Mouse (Mus musculus) MEL (cell line): Measurements from ENCODE around the gene Bco1. TPM values are rescaled to one million over a fixed set of nuclear protein-coding genes. Genes with fewer than 3 reads are reported as not detected.

ENCODE experiments used
- DNase-seq: peaks from one replicate; pipeline ENCODE4 v3.0.0; 2011; ENCODE audit warnings: low read depth, low spot score
- H3K27ac ChIP-seq: 2 replicates; pipeline ENCODE4 v1.5.1; 2012; ENCODE audit warnings: low read depth, mild to moderate bottlenecking, control low read depth, low read length, moderate library complexity; ENCODE audit not compliant: control insufficient read depth
- H3K27me3 ChIP-seq, 2 experiments: fragments of 150-350 bp in 1 of 2; sonication (generic) in 1 of 2; 2 replicates each; pipeline ENCODE4 v1.6.1; 2012; ENCODE audit warnings: low read length in 2 of 2, mild to moderate bottlenecking in 2 of 2, improper control_type of control experiment in 1 of 2, moderate library complexity in 1 of 2; ENCODE audit not compliant: insufficient read depth in 2 of 2, control insufficient read depth in 1 of 2
- H3K36me3 ChIP-seq, 2 experiments: 2 replicates each; pipeline ENCODE4 v1.6.1; 2012 to 2014; ENCODE audit warnings: low read length in 2 of 2, improper control_type of control experiment in 1 of 2, inconsistent platforms in 1 of 2, mild to moderate bottlenecking in 1 of 2; ENCODE audit not compliant: insufficient read depth in 2 of 2, control insufficient read depth in 1 of 2
- H3K4me1 ChIP-seq, 2 experiments: fragments of 150-350 bp in 1 of 2; sonication (generic) in 1 of 2; 2 replicates each; pipeline ENCODE4 v1.6.1; 2012; ENCODE audit warnings: low read length in 2 of 2, improper control_type of control experiment in 1 of 2, mild to moderate bottlenecking in 1 of 2; ENCODE audit not compliant: insufficient read depth in 2 of 2, control insufficient read depth in 1 of 2
- H3K4me3 ChIP-seq, 2 experiments: fragments of 150-350 bp in 1 of 2; sonication (generic) in 1 of 2; 2 replicates each; pipeline ENCODE4 v1.5.1; 2012; ENCODE audit warnings: low read depth in 2 of 2, low read length in 2 of 2, mild to moderate bottlenecking in 2 of 2, moderate library complexity in 2 of 2, control low read depth in 1 of 2, improper control_type of control experiment in 1 of 2; ENCODE audit not compliant: control insufficient read depth in 1 of 2, insufficient read depth in 1 of 2
- H3K79me2 ChIP-seq: 2 replicates; pipeline ENCODE4 v1.6.1; 2012; ENCODE audit warnings: mild to moderate bottlenecking, low read length, moderate library complexity; ENCODE audit not compliant: control insufficient read depth, poor library complexity, insufficient read depth
- H3K9ac ChIP-seq: 2 replicates; pipeline ENCODE4 v1.6.1; 2012; ENCODE audit warnings: low read depth, mild to moderate bottlenecking, control low read depth, low read length, moderate library complexity; ENCODE audit not compliant: control insufficient read depth, poor library complexity, severe bottlenecking
- H3K9me3 ChIP-seq: fragments of 150-350 bp; sonication (generic); replicated peaks from 2 replicates; pipeline ENCODE4 v1.6.1; 2012; ENCODE audit warnings: mild to moderate bottlenecking, low read length, improper control_type of control experiment, moderate library complexity; ENCODE audit not compliant: insufficient read depth
- CHD1 ChIP-seq: IDR thresholded peaks from 2 replicates; pipeline ENCODE4 v1.6.1; 2012; ENCODE audit warnings: low read depth, mild to moderate bottlenecking, inconsistent platforms, low read length, improper control_type of control experiment
- CHD2 ChIP-seq: IDR thresholded peaks from 2 replicates; pipeline ENCODE4 v1.6.1; 2011; ENCODE audit warnings: low read length, improper control_type of control experiment
- CTCF ChIP-seq, 3 experiments: IDR thresholded peaks in 2 of 3; conservative IDR thresholded peaks in 1 of 3; 2 replicates each; pipeline ENCODE4 v1.5.1; 2011 to 2012; ENCODE audit warnings: low read length in 3 of 3, low read depth in 2 of 3, mild to moderate bottlenecking in 2 of 3, improper control_type of control experiment in 1 of 3, inconsistent platforms in 1 of 3, mixed read lengths in 1 of 3, moderate library complexity in 1 of 3; ENCODE audit not compliant: control insufficient read depth in 1 of 3, insufficient read depth in 1 of 3, poor library complexity in 1 of 3, severe bottlenecking in 1 of 3
- ELF1 ChIP-seq: IDR thresholded peaks from 2 replicates; pipeline ENCODE4 v1.6.1; 2014; ENCODE audit warnings: low read depth, mild to moderate bottlenecking, inconsistent platforms, low read length, improper control_type of control experiment, moderate library complexity
- GATA1 ChIP-seq: IDR thresholded peaks from 2 replicates; pipeline ENCODE4 v1.6.1; 2011; ENCODE audit warnings: low read depth, low read length, improper control_type of control experiment
- JUND ChIP-seq: IDR thresholded peaks from 2 replicates; pipeline ENCODE4 v1.6.1; 2011; ENCODE audit warnings: low read depth, mild to moderate bottlenecking, improper control_type of control experiment, low read length
- MAZ ChIP-seq: IDR thresholded peaks from 2 replicates; pipeline ENCODE4 v1.6.1; 2012; ENCODE audit warnings: low read depth, mild to moderate bottlenecking, inconsistent platforms, low read length, improper control_type of control experiment
- MEF2A ChIP-seq: IDR thresholded peaks from 2 replicates; pipeline ENCODE4 v1.6.1; 2014; ENCODE audit warnings: low read depth, mild to moderate bottlenecking, inconsistent platforms, low read length, improper control_type of control experiment; ENCODE audit not compliant: poor library complexity, insufficient replicate concordance, severe bottlenecking; ENCODE audit errors: extremely low read depth
- MYC ChIP-seq: IDR thresholded peaks from 2 replicates; pipeline ENCODE4 v1.6.1; 2011; ENCODE audit warnings: low read depth, mild to moderate bottlenecking, low read length, improper control_type of control experiment, moderate library complexity
- NELFE ChIP-seq: IDR thresholded peaks from 2 replicates; pipeline ENCODE4 v1.6.1; 2011; ENCODE audit warnings: low read depth, low read length, improper control_type of control experiment
- POLR2A ChIP-seq, 2 experiments: IDR thresholded peaks; 2 replicates each; pipeline ENCODE4 v1.6.1; 2011 to 2012; ENCODE audit warnings: low read length in 2 of 2, mild to moderate bottlenecking in 2 of 2, control low read depth in 1 of 2, improper control_type of control experiment in 1 of 2, low read depth in 1 of 2, moderate library complexity in 1 of 2; ENCODE audit not compliant: control insufficient read depth in 1 of 2, insufficient read depth in 1 of 2, poor library complexity in 1 of 2
- POLR2AphosphoS2 ChIP-seq: IDR thresholded peaks from 2 replicates; pipeline ENCODE4 v1.6.1; 2011; ENCODE audit warnings: low read length, improper control_type of control experiment
- RAD21 ChIP-seq: IDR thresholded peaks from 2 replicates; pipeline ENCODE4 v1.6.1; 2011; ENCODE audit warnings: mild to moderate bottlenecking, low read depth, low read length, improper control_type of control experiment
- RCOR1 ChIP-seq: IDR thresholded peaks from 2 replicates; pipeline ENCODE4 v1.6.1; 2012; ENCODE audit warnings: low read depth, mild to moderate bottlenecking, inconsistent platforms, low read length, improper control_type of control experiment
- SMC3 ChIP-seq: IDR thresholded peaks from 2 replicates; pipeline ENCODE4 v1.6.1; 2011; ENCODE audit warnings: low read depth, low read length, improper control_type of control experiment
- TCF12 ChIP-seq: IDR thresholded peaks from 2 replicates; pipeline ENCODE4 v1.6.1; 2014; ENCODE audit warnings: low read depth, mild to moderate bottlenecking, inconsistent platforms, low read length, improper control_type of control experiment, moderate library complexity
- ZC3H11A ChIP-seq: IDR thresholded peaks from 2 replicates; pipeline ENCODE4 v1.6.1; 2012; ENCODE audit warnings: low read depth, mild to moderate bottlenecking, inconsistent platforms, low read length, improper control_type of control experiment
- ZKSCAN1 ChIP-seq: IDR thresholded peaks from 2 replicates; pipeline ENCODE4 v1.6.1; 2012; ENCODE audit warnings: low read depth, mild to moderate bottlenecking, inconsistent platforms, low read length, improper control_type of control experiment, moderate library complexity
- polyA plus RNA-seq, 2 experiments: library from polyadenylated mRNA; stranded (reverse) in 1 of 2; unstranded in 1 of 2; fragments of >175 nt in 1 of 2; fragments of >200 nt in 1 of 2; gene quantifications; 2 replicates each; pipeline versions ENCODE4 v1.2.1 to v1.2.4; 2012; ENCODE audit warnings: low replicate concordance in 2 of 2, low read depth in 1 of 2; ENCODE audit not compliant: insufficient read length in 2 of 2, insufficient read depth in 1 of 2, missing spikeins in 1 of 2
- total RNA-seq: library from RNA; depleted of rRNA; stranded (reverse); fragments of 300-350 nt; gene quantifications from 2 replicates; pipeline ENCODE4 v1.2.3, GENCODE M21; 2012

Bco1 gene
- total and polyA plus RNA-seq, 3 experiments = 0.70 to 1.2 TPM; not detected in 1

GRCm38 (mm10) chr8:117137357-117137756 lies 41.7 kb downstream of the Bco1 start:
- Histone ChIP-seq H3K9me3 (no peaks in the 10 kb centered on the region), H3K79me2 (no peaks in the 10 kb centered on the region), H3K27ac (no peak overlapping the region), H3K4me1 (peaks cover 13 to 18% of the 10 kb centered on the region in 2 experiments), H3K9ac (no peak overlapping the region), H3K36me3 (peaks cover 0 to 9% of the 10 kb centered on the region in 2 experiments; a peak in 2 of 4 replicates), H3K27me3 (no peaks in the 10 kb centered on the region), H3K4me3 (no peak overlapping the region)
- no peak for DNase-seq
- no peak for TF ChIP-seq CHD1
- no peak for TF ChIP-seq TCF12
- TF ChIP-seq POLR2AphosphoS2 = no peak
- no peak for TF ChIP-seq NELFE
- no peak for TF ChIP-seq GATA1
- no peak for TF ChIP-seq MEF2A
- no peak for TF ChIP-seq ELF1
- no peak for TF ChIP-seq CTCF (IDR thresholded peaks at IDR 0.05 in 2 of 3, conservative IDR thresholded peaks at IDR 0.05 in 1 of 3; ENCODE audit: control insufficient read depth in 1 of 3, insufficient read depth in 1 of 3, low read depth in 2 of 3, low read length in 3 of 3, poor library complexity in 1 of 3, severe bottlenecking in 1 of 3)
- no peak for TF ChIP-seq POLR2A (IDR thresholded peaks at IDR 0.05; ENCODE audit: control insufficient read depth in 1 of 2, insufficient read depth in 1 of 2, low read depth in 1 of 2, low read length in 2 of 2, poor library complexity in 1 of 2)
- TF ChIP-seq MYC = no peak
- TF ChIP-seq JUND = no peak
- TF ChIP-seq MAZ = no peak
- TF ChIP-seq RCOR1 = no peak
- no peak for TF ChIP-seq ZKSCAN1
- no peak for TF ChIP-seq ZC3H11A
- no peak for TF ChIP-seq CHD2

GRCm38 (mm10) chr8:117148520-117148919 lies 52.9 kb downstream of the Bco1 start:
- Histone ChIP-seq H3K4me1 (no peaks in the 10 kb centered on the region), H3K36me3 (no peaks in the 10 kb centered on the region), H3K27ac (no peak overlapping the region), H3K9ac (no peak overlapping the region), H3K27me3 (no peaks in the 10 kb centered on the region; a peak in 1 of 4 replicates), H3K79me2 (no peaks in the 10 kb centered on the region), H3K4me3 (no peak overlapping the region)
- no peak for TF ChIP-seq CHD2
- TF ChIP-seq MAZ = no peak
- peak; percentile 29 to 78 (median 62); a peak in 5 of 6 replicates for TF ChIP-seq CTCF (IDR thresholded peaks at IDR 0.05 in 2 of 3, conservative IDR thresholded peaks at IDR 0.05 in 1 of 3; ENCODE audit: control insufficient read depth in 1 of 3, insufficient read depth in 1 of 3, low read depth in 2 of 3, low read length in 3 of 3, poor library complexity in 1 of 3, severe bottlenecking in 1 of 3)
- TF ChIP-seq RAD21 = peak; percentile 37
- peak; percentile 52 for TF ChIP-seq SMC3
- TF ChIP-seq, all 39 proteins: peak for 3
- no peaks in the 10 kb centered on the region for H3K9me3 ChIP-seq
- DNase-seq = peak; percentile 58
